Mouse (Mus musculus): ENCODE measurements around the gene Gal3st2c.

DNA sequence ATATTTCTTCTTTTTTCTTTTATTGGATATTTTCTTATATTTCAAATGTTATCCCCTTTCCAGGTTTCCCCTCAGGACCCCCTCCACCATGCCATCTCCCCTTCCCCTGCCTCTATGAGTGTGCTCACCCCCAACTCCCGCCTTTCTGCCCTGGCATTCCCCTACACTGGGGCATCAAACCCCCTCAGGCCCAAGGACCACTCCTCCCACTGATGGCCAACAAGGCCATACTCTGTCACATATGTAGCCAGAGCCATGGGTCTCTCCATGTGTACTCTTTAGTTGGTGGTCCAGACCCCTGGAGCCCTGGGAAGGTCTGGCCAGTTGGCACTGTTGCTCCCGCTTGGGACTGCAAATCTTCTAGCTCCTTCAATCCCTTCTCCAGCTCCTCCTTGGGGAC, 67.1 kb downstream of the Gal3st2c start:
- TF ChIP-seq CTCF (conservative IDR thresholded peaks at IDR 0.05; ENCODE audit: insufficient read depth, insufficient read length, low read depth, low read length), result no peak
- no peak for TF ChIP-seq POLR2A (IDR thresholded peaks at IDR 0.05; ENCODE audit: low read depth, low read length)
